Mouse (Mus musculus) liver, adult 2 months (tissue): Measurements from ENCODE around the gene Mark2. TPM values are rescaled to one million over a fixed set of nuclear protein-coding genes. Genes with fewer than 3 reads are reported as not detected.

ENCODE experiments used
- DNase-seq: peaks from one replicate; pipeline ENCODE4 v3.0.0-alpha.2; 2011; ENCODE audit warnings: low read depth, low spot score; ENCODE audit errors: extremely low read depth
- H3K27ac ChIP-seq: fragments of 200-500 bp; replicated peaks from 2 replicates; pipeline ENCODE4 v1.5.1; 2012; ENCODE audit warnings: low read depth, mild to moderate bottlenecking, control low read depth, inconsistent platforms, low read length; ENCODE audit not compliant: insufficient read depth
- H3K27me3 ChIP-seq: fragments of 200-500 bp; 2 replicates; pipeline ENCODE4 v1.6.1; 2012; ENCODE audit warnings: mild to moderate bottlenecking, moderate library complexity, low read length, inconsistent platforms; ENCODE audit not compliant: control insufficient read depth, insufficient read depth
- H3K36me3 ChIP-seq: fragments of 200-500 bp; 2 replicates; pipeline ENCODE4 v1.6.1; 2012; ENCODE audit warnings: low read length, inconsistent platforms; ENCODE audit not compliant: control insufficient read depth, insufficient read depth
- H3K4me1 ChIP-seq: fragments of 200-500 bp; 2 replicates; pipeline ENCODE4 v1.6.1; 2011; ENCODE audit warnings: low read length; ENCODE audit not compliant: control insufficient read depth, insufficient read depth
- H3K4me3 ChIP-seq: fragments of 200-500 bp; 2 replicates; pipeline ENCODE4 v1.5.1; 2011; ENCODE audit warnings: low read depth, mild to moderate bottlenecking, control low read depth, low read length, moderate library complexity; ENCODE audit not compliant: insufficient read depth
- H3K79me2 ChIP-seq: fragments of 200-500 bp; 2 replicates; pipeline ENCODE4 v1.6.1; 2012; ENCODE audit warnings: inconsistent platforms, mild to moderate bottlenecking, low read length, moderate library complexity; ENCODE audit not compliant: control insufficient read depth, insufficient read depth
- H3K9ac ChIP-seq: fragments of 200-500 bp; 2 replicates; pipeline ENCODE4 v1.6.1; 2012; ENCODE audit warnings: low read depth, mild to moderate bottlenecking, control low read depth, inconsistent platforms, low read length
- CTCF ChIP-seq: fragments of 200-500 bp; IDR thresholded peaks from 2 replicates; pipeline ENCODE4 v1.5.1; 2011; ENCODE audit warnings: low read depth, low read length, control low read depth
- POLR2A ChIP-seq: fragments of 200-500 bp; IDR thresholded peaks from 2 replicates; pipeline ENCODE4 v1.6.1; 2011; ENCODE audit warnings: low read length, control low read depth; ENCODE audit not compliant: insufficient read depth; ENCODE audit errors: extremely low read depth
- WGBS: fragments of 180-500 bp; shearing (Covaris S2); methylation state at CpG from one replicate; pipeline ENCODE4 v1.1.7; 2018; 5-methylcytosine and 5-hydroxymethylcytosine counted together
- polyA plus RNA-seq: library from polyadenylated mRNA; depleted of rRNA; stranded (reverse); fragments of >200 nt; gene quantifications from 2 replicates; pipeline ENCODE4 v1.2.3, GENCODE M21; 2012
- total RNA-seq: library from RNA; depleted of rRNA; stranded (reverse); fragments of >200 nt; gene quantifications from 2 replicates; pipeline ENCODE4 v1.2.3, GENCODE M21; 2014

Mark2 gene
- total and polyA plus RNA-seq, 2 experiments, result 4.6 to 19.8 TPM

DNA sequence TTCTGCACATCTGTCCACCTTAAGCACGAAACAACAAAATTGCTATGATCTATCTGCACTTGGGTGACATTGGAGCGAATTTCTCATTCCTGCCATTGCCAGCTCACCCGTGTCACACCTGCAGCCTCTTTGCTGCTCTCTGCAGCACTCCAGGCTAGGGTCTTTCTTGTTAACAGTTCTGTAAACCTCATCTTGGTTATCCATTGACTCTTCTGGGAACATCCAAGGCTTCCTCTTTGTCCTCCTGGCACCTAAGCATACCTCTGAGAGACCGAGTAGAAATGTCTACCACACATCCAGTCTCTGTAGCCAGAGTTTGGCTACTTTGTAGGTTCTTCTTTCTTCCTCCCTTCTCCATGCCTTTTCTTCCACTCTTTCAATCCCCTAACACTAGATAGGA lies 45.7 kb downstream of the Mark2 start:
- no peak overlapping the region for H3K27ac ChIP-seq
- no peak for TF ChIP-seq POLR2A
- no peak for TF ChIP-seq CTCF
- 80% methylated on average over 4 of the region's 4 CpGs for WGBS
- peaks cover 8% of the 10 kb centered on the region; the same call in 1 of the 2 replicates for H3K79me2 ChIP-seq
- DNase-seq, result no peak
- H3K36me3 ChIP-seq, result no peaks in the 10 kb centered on the region
- no peak overlapping the region for H3K4me3 ChIP-seq
- no peak overlapping the region for H3K9ac ChIP-seq
- no peaks in the 10 kb centered on the region for H3K27me3 ChIP-seq
- H3K4me1 ChIP-seq, result peaks cover 18% of the 10 kb centered on the region

GRCm38 (mm10) chr19:7295071-7295658 lies 46.5 kb downstream of the Mark2 start:
- H3K4me1 ChIP-seq, result peaks cover 18% of the 10 kb centered on the region
- peak overlapping the region; percentile 61 for H3K9ac ChIP-seq
- DNase-seq, result peak; percentile 60
- 7% methylated on average over 15 of the region's 15 CpGs for WGBS
- TF ChIP-seq CTCF, result no peak
- peak overlapping the region; percentile 54 for H3K4me3 ChIP-seq
- H3K36me3 ChIP-seq, result no peaks in the 10 kb centered on the region
- peaks cover 11% of the 10 kb centered on the region; the same call in 1 of the 2 replicates for H3K79me2 ChIP-seq
- H3K27me3 ChIP-seq, result no peaks in the 10 kb centered on the region
- peak overlapping the region; percentile 59 for H3K27ac ChIP-seq

DNA sequence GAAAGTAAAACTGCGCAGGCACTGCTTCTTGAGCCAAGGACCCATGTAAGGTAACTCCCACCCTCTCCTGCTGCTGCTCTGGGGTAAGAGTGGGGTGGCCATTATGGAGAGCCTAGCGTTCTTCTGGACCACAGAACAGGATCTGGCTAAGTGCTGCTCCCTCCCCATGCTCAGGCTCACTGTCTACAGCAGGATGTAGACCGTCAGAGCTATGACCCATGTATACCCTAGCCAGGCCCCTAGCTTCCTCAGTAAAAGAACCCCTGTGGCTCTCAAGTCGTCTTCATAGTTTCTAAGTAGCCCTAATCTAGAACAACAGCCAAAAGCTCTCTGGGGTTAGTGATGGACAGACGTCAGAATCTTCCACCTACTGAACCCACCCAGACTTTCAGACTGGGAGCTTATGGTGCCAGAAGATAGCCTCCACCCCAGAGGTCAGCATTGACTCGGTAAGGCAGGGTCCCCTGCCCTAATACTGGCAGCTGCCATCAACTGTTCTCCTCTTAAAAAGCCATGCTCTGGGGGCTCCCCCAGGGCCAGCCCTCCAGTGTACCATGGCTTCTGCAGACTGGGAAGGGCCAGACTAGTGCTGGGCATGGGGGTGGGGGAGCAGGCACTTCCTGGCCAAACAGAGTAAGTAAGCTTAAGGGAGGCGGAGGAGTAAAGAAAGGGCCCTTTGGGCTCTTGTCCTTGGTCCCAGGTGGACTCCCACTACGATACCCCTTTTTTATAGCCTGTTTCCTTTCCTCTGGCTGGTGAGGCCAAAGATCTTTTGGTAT lies 47.4 kb downstream of the Mark2 start:
- peak overlapping the region; percentile 61; the same call in 1 of the 2 replicates for H3K9ac ChIP-seq
- WGBS, result 60% methylated on average over 8 of the region's 8 CpGs
- no peaks in the 10 kb centered on the region for H3K27me3 ChIP-seq
- TF ChIP-seq CTCF (no peak), POLR2A (no peak)
- peaks cover 11% of the 10 kb centered on the region; the same call in 1 of the 2 replicates for H3K79me2 ChIP-seq
- no peak for DNase-seq
- H3K27ac ChIP-seq, result peak overlapping the region; percentile 59; the same call in 1 of the 2 replicates
- no peak overlapping the region for H3K4me3 ChIP-seq
- H3K36me3 ChIP-seq, result no peaks in the 10 kb centered on the region
- peaks cover 18% of the 10 kb centered on the region for H3K4me1 ChIP-seq

DNA sequence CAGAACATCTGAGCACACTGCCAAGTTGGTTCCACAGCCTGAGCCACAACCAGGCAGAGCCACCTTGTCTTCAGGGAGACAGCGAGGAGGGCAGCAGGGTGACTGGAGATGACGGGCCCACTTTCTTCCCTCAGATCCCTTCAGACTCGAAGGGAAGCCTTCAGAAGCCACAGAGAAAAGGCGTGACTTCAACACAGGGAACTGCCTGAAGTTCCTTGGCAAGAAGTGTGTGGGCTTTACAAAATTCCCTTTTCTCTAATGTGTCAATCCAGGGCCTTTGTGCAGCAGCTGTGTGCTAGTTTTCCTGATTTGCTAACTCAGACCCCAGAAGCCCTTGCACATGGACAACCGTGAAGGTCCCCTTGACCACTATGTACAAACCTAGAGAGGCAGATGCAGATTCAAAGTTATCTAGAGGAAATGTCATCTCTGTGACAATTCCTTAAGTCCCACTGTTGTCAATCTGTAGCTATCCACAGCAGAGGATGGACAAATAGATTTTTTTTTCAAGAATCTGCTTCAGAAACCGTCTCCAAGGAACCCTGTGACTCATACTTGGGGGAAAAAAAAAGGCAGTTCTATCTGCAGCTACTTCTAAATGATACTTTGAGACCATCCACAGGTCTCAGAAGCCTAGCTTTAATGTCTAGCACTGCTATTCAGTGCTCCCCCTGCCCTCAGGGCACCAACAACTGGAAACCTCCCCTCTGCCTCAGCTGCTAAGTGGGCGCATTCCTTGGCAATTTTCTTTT lies 49.5 kb downstream of the Mark2 start:
- TF ChIP-seq CTCF (no peak), POLR2A (no peak)
- H3K27me3 ChIP-seq, result no peaks in the 10 kb centered on the region
- peaks cover 4% of the 10 kb centered on the region for H3K36me3 ChIP-seq
- no peak for DNase-seq
- no peak overlapping the region for H3K27ac ChIP-seq
- WGBS, result 96% methylated on average over 7 of the region's 7 CpGs
- no peak overlapping the region for H3K9ac ChIP-seq
- peaks cover 18% of the 10 kb centered on the region for H3K4me1 ChIP-seq
- H3K4me3 ChIP-seq, result no peak overlapping the region
- peaks cover 11% of the 10 kb centered on the region; the same call in 1 of the 2 replicates for H3K79me2 ChIP-seq

DNA sequence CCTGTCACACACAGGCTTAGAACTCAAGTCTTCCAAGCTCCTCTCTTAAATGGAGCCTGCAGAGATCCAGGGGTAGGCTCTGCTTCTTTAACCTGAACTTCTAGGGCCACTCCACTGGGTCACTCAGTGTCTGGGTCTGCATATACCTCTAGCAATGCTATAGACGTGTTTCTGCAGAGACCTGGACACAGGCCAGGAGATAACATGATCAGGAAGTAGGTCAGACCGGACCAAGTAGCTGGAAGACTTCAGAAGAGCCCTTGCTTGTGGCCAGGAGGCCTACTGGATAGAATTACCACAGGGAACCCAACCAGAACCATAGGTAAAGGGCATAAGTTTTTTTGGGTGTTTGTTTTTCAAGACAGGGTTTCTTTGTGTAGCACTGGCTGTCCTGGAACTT lies 51.9 kb downstream of the Mark2 start:
- Histone ChIP-seq H3K27ac (no peak overlapping the region), H3K27me3 (no peaks in the 10 kb centered on the region), H3K4me1 (peaks cover 5% of the 10 kb centered on the region; the same call in 1 of the 2 replicates), H3K36me3 (peaks cover 15% of the 10 kb centered on the region), H3K79me2 (peaks cover 11% of the 10 kb centered on the region; the same call in 1 of the 2 replicates), H3K9ac (no peak overlapping the region), H3K4me3 (no peak overlapping the region)
- TF ChIP-seq POLR2A (no peak), CTCF (no peak)
- DNase-seq, result no peak
- 32% methylated on average over 2 of the region's 2 CpGs for WGBS
